Mouse (Mus musculus) telencephalon, adult 2 months (tissue): ENCODE data around the gene Scamp4.
"Not testable (repeated sequence)": the region's sequence is repeated elsewhere in the genome, so short reads cannot be mapped to it uniquely, and the experiment has no call there.

Experiments used
- DNase-seq: peaks from one replicate; pipeline ENCODE4 v3.0.0-alpha.2; 2011; ENCODE audit warnings: low read depth, low spot score

Scamp4 gene

GRCm38 (mm10) chr10:80578131-80578750 is 24.4 kb upstream of the Scamp4 start:
- no peak for DNase-seq

DNA sequence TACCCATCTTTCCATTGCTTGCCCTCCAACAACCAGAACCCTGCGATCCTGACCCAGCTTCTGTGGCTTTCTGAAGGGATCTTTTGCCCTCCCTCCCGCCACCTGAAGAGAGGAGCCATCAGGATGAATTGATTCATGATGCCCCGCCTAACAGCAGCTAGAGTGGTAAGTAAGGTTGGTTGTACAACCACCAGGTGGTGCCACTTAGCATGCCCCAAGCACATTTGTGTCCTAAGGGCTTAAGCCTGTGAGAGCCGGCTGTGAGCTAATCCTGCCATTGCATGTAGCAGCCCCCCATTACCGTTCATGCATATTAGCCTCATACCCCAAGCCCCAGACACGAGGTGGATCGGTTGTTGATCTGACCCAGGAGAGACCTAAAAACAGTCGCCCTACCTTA is 23.8 kb upstream of the Scamp4 start:
- DNase-seq: no peak

GRCm38 (mm10) chr10:80583047-80583446 is 19.6 kb upstream of the Scamp4 start:
- DNase-seq: no peak

- no peak for DNase-seq
Observed at GRCm38 (mm10) chr10:80584045-80584488, 18.6 kb upstream of the Scamp4 start.

DNA sequence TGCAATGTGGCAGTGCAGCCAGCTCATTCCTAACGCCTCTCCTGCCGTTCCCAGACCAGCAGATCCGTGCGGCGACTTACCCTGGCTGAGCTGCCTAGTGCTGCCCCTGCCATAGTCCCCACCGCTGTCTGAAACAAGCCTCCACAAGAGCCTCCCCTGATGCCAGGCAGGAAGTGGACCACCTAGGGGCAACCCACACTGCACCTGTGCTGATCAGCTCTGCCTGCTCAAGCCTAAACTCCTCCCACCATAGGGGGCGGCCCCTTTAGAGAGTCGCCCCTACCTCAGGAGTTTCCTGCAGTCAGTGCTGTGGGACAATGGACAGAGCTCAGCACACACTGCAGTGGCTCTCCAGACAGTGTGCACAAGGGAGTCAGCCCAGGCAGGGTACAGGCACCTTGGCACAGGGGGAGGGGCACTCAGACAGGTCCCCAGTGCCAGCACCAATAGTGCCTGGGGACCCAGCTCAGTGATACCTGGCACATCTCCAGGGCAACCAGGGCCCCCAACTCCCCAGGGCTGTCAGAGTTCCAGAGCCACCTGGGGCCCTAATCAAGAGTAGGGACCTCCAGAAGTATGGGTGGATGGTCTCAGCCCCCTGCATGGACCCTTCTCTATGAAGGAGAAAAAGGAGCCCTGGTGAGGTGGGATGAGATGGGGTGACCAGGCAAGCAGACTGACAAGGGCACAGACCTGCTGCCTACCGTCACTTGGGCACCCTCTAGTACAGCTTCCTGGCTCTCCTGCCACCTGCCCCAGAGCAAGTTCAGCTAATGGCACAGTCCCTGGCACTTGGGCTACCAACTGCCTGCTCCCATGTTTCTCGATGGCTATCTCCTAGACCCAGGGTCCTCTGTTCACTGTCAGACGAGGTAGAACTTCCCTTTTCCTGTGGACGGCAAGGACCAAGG is 17.8 kb upstream of the Scamp4 start:
- DNase-seq: no peak

DNA sequence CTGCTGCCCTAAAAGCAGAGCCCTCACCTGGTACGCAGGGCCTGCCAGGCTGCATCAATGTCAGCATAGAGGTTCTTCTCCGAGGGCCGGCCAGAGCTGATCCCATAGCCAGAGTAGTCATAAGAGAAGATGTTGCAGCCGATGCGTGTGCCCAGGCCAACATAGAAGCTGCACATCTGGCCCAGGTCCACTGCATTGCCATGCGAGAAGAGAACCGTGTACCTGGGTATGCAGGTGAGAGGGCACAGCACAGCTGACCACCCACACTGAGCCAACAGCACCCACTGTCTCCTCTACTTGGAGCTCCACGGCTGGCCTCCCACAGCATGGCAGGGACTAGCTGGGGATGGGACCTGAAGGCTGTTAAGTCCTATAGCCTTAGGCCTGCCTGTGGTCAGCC is 17.1 kb upstream of the Scamp4 start:
- no peak for DNase-seq

GRCm38 (mm10) chr10:80586407-80587304 is 16.0 kb upstream of the Scamp4 start:
- no peak for DNase-seq

- DNase-seq: no peak
Observed at GRCm38 (mm10) chr10:80587305-80587657, 15.4 kb upstream of the Scamp4 start.

DNA sequence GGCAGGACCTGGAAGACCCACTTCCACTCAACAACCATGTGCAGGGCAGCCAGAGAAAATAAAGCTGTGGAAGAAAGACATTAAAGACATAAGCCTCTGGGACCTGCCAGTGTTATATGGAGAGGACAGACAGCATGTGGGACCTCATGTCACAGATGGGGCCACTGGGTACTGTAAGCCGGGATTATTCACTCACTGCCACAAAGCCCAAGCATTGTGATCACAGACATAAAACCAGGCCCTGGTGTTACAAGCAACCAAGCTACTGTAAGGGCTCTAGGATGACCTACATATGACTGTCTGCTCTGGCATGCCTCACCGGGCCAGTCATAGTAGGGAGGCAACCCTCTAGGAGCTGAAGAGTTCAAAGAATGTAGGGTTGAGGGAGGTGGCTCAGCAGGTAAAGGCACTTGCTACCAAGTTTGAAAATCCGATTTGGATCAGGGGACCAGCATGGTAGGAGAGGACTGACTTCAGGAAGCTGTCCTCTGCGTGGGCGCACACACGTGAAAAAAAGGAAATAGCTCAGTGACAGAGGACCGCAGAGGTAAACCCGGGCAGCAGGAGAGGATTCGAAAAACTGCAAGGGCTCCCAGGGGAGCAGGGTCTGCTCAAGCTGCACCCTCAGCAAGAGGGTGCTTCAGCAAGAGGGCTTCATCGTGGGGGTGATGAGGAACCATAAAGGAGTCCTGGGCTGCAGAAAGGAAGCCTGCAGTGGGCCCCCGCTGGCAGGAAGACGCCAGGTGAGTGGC is 13.4 kb upstream of the Scamp4 start:
- no peak for DNase-seq

GRCm38 (mm10) chr10:80589879-80590854 is 12.5 kb upstream of the Scamp4 start, which contains the start of gene Abhd17a:
Gene Abhd17a (minus strand): TSS chr10:80590341.
- peak; percentile 98 for DNase-seq

- no peak for DNase-seq
Observed at GRCm38 (mm10) chr10:80596318-80596717, 6.4 kb upstream of the Scamp4 start.

DNA sequence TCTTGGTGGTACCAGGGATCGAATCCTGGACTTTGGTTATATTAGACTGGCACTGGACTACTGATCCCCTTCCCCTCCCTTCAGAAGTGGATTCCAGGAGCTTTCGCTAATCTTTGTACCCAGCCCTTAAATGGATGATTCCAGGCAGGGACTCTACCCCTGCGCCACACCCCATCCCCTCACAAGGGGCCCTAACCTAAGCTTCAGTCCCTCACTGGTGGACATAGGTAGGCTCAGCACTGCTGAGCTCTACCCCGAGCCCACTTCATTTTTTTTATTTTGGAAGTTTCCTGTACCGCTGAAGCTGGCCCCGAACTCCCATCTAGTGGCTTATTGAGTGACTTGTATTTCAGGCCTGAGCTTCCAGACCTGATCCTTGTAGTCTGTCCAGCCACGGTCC is 692 bp downstream of the Scamp4 start:
- no peak for DNase-seq

GRCm38 (mm10) chr10:80604001-80604509 is 1.4 kb downstream of the Scamp4 start:
- DNase-seq: no peak

GRCm38 (mm10) chr10:80604988-80605387 is 2.3 kb downstream of the Scamp4 start:
- DNase-seq: no peak

DNA sequence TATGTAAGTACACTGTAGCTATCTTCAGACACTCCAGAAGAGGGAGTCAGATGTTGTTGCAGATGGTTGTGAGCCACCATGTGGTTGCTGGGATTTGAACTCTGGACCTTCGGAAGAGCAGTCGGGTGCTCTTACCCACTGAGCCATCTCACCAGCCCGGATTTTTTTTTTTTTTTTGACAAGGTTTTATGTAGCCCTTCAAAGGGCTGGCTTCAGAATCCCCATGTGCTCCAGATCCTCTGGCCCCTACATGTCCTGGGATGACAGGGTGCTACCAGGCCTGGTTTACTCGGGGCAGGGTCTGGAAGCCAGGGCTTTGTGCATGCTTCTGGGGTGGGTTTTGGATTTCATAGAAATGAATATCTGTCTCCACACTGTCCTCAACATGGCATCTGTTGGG is 3.0 kb downstream of the Scamp4 start, which contains the start of gene Gm49322:
Gene Gm49322 (plus strand): TSS at position 301 of the 400 bp plus-strand sequence.
- DNase-seq: not testable (repeated sequence)

- no peak for DNase-seq
Observed at GRCm38 (mm10) chr10:80606306-80606705, 3.6 kb downstream of the Scamp4 start.

DNA sequence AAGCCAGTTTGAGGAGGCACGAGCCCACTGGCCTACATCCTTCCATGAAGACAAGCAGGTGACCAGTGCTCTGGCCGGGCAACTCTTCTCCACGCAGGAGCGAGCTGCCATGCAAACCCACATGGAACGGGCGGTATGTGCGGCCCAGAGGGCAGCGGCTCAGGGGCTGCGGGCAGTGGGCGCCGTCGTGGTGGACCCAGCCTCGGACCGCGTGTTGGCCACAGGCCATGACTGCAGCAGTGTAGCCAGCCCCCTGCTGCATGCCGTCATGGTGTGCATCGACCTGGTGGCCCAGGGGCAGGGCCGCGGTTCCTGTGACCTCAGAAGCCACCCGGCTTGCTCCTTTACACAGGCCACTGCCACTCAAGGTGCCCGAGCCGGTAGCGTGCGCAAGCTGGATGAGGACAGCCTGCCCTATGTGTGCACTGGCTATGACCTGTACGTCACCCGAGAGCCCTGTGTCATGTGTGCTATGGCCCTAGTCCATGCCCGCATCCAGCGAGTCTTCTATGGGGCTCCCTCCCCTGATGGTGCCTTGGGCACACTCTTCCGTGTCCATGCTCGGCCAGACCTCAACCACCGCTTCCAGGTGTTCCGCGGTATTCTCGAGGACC is 4.2 kb downstream of the Scamp4 start:
- DNase-seq: no peak

DNA sequence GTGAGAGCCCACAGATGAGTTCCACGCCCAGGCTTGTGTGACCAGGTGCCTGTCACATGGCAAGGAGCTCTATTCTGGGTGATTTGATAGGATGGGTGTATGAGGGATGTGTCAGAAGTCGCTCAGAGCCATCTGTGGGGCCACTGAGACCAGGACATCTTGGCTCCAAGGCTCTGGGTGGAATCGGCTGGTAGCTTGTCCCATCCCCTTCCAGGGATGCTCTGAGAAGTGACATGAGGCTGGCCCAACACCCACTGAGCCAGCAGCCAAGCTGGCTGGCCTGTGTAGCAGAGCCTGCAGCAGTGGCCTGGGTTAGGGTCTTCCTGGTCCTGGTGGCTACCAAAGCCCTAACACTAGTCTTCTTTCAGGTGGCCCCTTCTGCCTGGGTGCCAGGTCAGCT is 5.8 kb downstream of the Scamp4 start:
- DNase-seq: no peak

- DNase-seq: no peak
Observed at GRCm38 (mm10) chr10:80609269-80609924, 6.7 kb downstream of the Scamp4 start.
